Mouse (Mus musculus) lung, adult 10 weeks (tissue): ENCODE results near the gene Rasgef1b. TPM values are rescaled to one million over a fixed set of nuclear protein-coding genes. Genes with fewer than 3 reads are reported as not detected.

Experiments used
- polyA plus RNA-seq: library from polyadenylated mRNA; stranded (reverse); fragments of 350-450 nt; fragmentation: Illumina TruSeq; extraction: RNeasy Lipid Tissue Mini Kit (QIAGEN cat#74804); gene quantifications from one replicate; pipeline ENCODE4 v1.2.3, GENCODE M21; 2014; ENCODE audit warnings: low read depth, low replicate concordance; ENCODE audit not compliant: insufficient read depth

Rasgef1b gene
- polyA plus RNA-seq, result 16.3 TPM

GRCm38 (mm10) chr5:99728649-99729212 lies at the start of gene Rasgef1b:
Gene Rasgef1b (minus strand): TSS chr5:99729065.

Other genes with a start within 250 kb of the Rasgef1b start
- not detected for gene Vamp9, start 177.2 kb upstream of the Rasgef1b start, polyA plus RNA-seq
- gene Hnrnpd, start 249.9 kb upstream of the Rasgef1b start, polyA plus RNA-seq, result 69.5 TPM
- 0.49 TPM for gene 4930524J08Rik, start 250.0 kb upstream of the Rasgef1b start, polyA plus RNA-seq